Mouse (Mus musculus): ENCODE measurements around the gene Dock1. TPM values are rescaled to one million over a fixed set of nuclear protein-coding genes. Genes with fewer than 3 reads are reported as not detected.

The Dock1 gene
- polyA plus RNA-seq, 1 experiment from 2014 or later, result 5.9 TPM

GRCm38 (mm10) chr7:135205111-135205510, 534.7 kb downstream of the Dock1 start:
- Histone ChIP-seq H3K4me1 (ENCODE audit: control insufficient read depth, insufficient read depth, low read length) (no peaks in the 10 kb centered on the region), H3K4me3 (ENCODE audit: low read depth, low read length) (no peak overlapping the region), H3K27ac (ENCODE audit: low read depth, low read length) (no peak overlapping the region), H3K9ac (replicated peaks; ENCODE audit: low read depth, low read length) (no peak overlapping the region), H3K27me3 (ENCODE audit: control insufficient read depth, insufficient read depth, low read length) (no peaks in the 10 kb centered on the region), H3K4me2 (ENCODE audit: low read depth, low read length) (no peak overlapping the region), H3K36me3 (ENCODE audit: control insufficient read depth, insufficient read depth, low read length) (no peaks in the 10 kb centered on the region), H3K9me3 (ENCODE audit: control insufficient read depth, low read length) (no peaks in the 10 kb centered on the region)
- no peak for ATAC-seq (ENCODE audit: low read depth)
- WGBS, result 72% methylated on average over 5 of the region's 5 CpGs

DNA sequence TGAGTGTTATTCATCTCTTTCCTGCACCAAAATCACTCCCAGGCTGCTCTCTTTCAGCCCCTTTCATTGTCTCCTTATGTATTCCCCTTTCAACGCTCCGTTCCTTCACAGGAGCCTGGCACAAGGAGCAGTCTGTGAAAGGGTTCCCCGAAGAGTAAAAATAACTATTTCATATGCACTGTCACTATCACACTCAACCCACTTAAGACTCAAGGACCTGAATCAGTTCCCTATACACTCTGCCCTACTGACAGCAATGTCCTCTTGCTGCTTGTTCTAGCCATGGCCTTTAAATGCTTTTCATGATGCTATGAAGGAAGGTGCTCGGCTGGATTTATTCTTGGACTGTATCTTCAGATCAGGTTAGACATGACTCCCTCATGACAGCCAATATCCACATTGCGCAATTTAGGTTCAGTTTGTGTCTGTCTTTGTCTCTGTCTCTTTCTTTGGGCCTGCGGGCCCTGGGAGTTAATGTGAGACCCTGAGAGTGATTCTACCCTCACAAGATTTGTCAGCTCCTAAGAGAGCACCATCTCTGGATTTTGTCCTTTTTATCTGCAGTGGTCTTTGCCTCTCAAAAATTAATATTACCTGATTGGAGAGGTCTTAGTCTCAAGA, 538.6 kb downstream of the Dock1 start:
- WGBS, result 88% methylated on average over 6 of the region's 6 CpGs
- Histone ChIP-seq H3K4me3 (ENCODE audit: low read depth, low read length) (no peak overlapping the region), H3K27me3 (ENCODE audit: control insufficient read depth, insufficient read depth, low read length) (no peaks in the 10 kb centered on the region), H3K36me3 (ENCODE audit: control insufficient read depth, insufficient read depth, low read length) (no peaks in the 10 kb centered on the region), H3K9me3 (ENCODE audit: control insufficient read depth, low read length) (no peaks in the 10 kb centered on the region), H3K9ac (replicated peaks; ENCODE audit: low read depth, low read length) (no peak overlapping the region), H3K4me2 (ENCODE audit: low read depth, low read length) (no peak overlapping the region), H3K27ac (ENCODE audit: low read depth, low read length) (no peak overlapping the region), H3K4me1 (ENCODE audit: control insufficient read depth, insufficient read depth, low read length) (no peaks in the 10 kb centered on the region)
- no peak for ATAC-seq (ENCODE audit: low read depth)

- no peak overlapping the region for H3K27ac ChIP-seq (ENCODE audit: low read depth, low read length)
- no peak overlapping the region for H3K4me3 ChIP-seq (ENCODE audit: low read depth, low read length)
- no peaks in the 10 kb centered on the region for H3K36me3 ChIP-seq (ENCODE audit: control insufficient read depth, insufficient read depth, low read length)
- H3K9me3 ChIP-seq (ENCODE audit: control insufficient read depth, low read length), result no peaks in the 10 kb centered on the region
- no peak overlapping the region for H3K9ac ChIP-seq (replicated peaks; ENCODE audit: low read depth, low read length)
- no peaks in the 10 kb centered on the region for H3K4me1 ChIP-seq (ENCODE audit: control insufficient read depth, insufficient read depth, low read length)
- no peak for ATAC-seq (ENCODE audit: low read depth)
- H3K4me2 ChIP-seq (ENCODE audit: low read depth, low read length), result no peak overlapping the region
- no peaks in the 10 kb centered on the region for H3K27me3 ChIP-seq (ENCODE audit: control insufficient read depth, insufficient read depth, low read length)
Observed at GRCm38 (mm10) chr7:135210296-135210695, 539.8 kb downstream of the Dock1 start.

GRCm38 (mm10) chr7:135210831-135211230, 540.4 kb downstream of the Dock1 start:
- 85% methylated on average over 2 of the region's 2 CpGs for WGBS
- no peak for ATAC-seq (ENCODE audit: low read depth)
- H3K36me3 ChIP-seq (ENCODE audit: control insufficient read depth, insufficient read depth, low read length), result no peaks in the 10 kb centered on the region

GRCm38 (mm10) chr7:135212505-135212904, 542.1 kb downstream of the Dock1 start:
- no peak for ATAC-seq (ENCODE audit: low read depth)
- Histone ChIP-seq H3K4me2 (ENCODE audit: low read depth, low read length) (no peak overlapping the region), H3K27me3 (ENCODE audit: control insufficient read depth, insufficient read depth, low read length) (no peaks in the 10 kb centered on the region), H3K9me3 (ENCODE audit: control insufficient read depth, low read length) (no peaks in the 10 kb centered on the region), H3K4me1 (ENCODE audit: control insufficient read depth, insufficient read depth, low read length) (no peaks in the 10 kb centered on the region), H3K27ac (ENCODE audit: low read depth, low read length) (no peak overlapping the region), H3K4me3 (ENCODE audit: low read depth, low read length) (no peak overlapping the region), H3K36me3 (ENCODE audit: control insufficient read depth, insufficient read depth, low read length) (no peaks in the 10 kb centered on the region), H3K9ac (replicated peaks; ENCODE audit: low read depth, low read length) (no peak overlapping the region)
- WGBS, result 29% methylated on average over 2 of the region's 2 CpGs

More at GRCm38 (mm10) chr7:135210831-135211230, 540.4 kb downstream of the Dock1 start:
- no peaks in the 10 kb centered on the region for H3K4me1 ChIP-seq (ENCODE audit: control insufficient read depth, insufficient read depth, low read length)
- no peak overlapping the region for H3K4me2 ChIP-seq (ENCODE audit: low read depth, low read length)
- H3K9ac ChIP-seq (replicated peaks; ENCODE audit: low read depth, low read length), result no peak overlapping the region
- no peaks in the 10 kb centered on the region for H3K9me3 ChIP-seq (ENCODE audit: control insufficient read depth, low read length)
- no peak overlapping the region for H3K4me3 ChIP-seq (ENCODE audit: low read depth, low read length)
- no peaks in the 10 kb centered on the region for H3K27me3 ChIP-seq (ENCODE audit: control insufficient read depth, insufficient read depth, low read length)
- no peak overlapping the region for H3K27ac ChIP-seq (ENCODE audit: low read depth, low read length)

- ATAC-seq (ENCODE audit: low read depth), result no peak
- H3K4me1 ChIP-seq (ENCODE audit: control insufficient read depth, insufficient read depth, low read length), result no peaks in the 10 kb centered on the region
- H3K27me3 ChIP-seq (ENCODE audit: control insufficient read depth, insufficient read depth, low read length), result no peaks in the 10 kb centered on the region
- no peak overlapping the region for H3K4me3 ChIP-seq (ENCODE audit: low read depth, low read length)
- H3K4me2 ChIP-seq (ENCODE audit: low read depth, low read length), result no peak overlapping the region
- WGBS, result 87% methylated on average over 2 of the region's 2 CpGs
- H3K9me3 ChIP-seq (ENCODE audit: control insufficient read depth, low read length), result no peaks in the 10 kb centered on the region
- no peaks in the 10 kb centered on the region for H3K36me3 ChIP-seq (ENCODE audit: control insufficient read depth, insufficient read depth, low read length)
- no peak overlapping the region for H3K27ac ChIP-seq (ENCODE audit: low read depth, low read length)
- H3K9ac ChIP-seq (replicated peaks; ENCODE audit: low read depth, low read length), result no peak overlapping the region
Observed at GRCm38 (mm10) chr7:135221475-135221874, 551.0 kb downstream of the Dock1 start.

Data from neural tube, embryonic 14.5 days (tissue).